In the genomic region with DNA sequence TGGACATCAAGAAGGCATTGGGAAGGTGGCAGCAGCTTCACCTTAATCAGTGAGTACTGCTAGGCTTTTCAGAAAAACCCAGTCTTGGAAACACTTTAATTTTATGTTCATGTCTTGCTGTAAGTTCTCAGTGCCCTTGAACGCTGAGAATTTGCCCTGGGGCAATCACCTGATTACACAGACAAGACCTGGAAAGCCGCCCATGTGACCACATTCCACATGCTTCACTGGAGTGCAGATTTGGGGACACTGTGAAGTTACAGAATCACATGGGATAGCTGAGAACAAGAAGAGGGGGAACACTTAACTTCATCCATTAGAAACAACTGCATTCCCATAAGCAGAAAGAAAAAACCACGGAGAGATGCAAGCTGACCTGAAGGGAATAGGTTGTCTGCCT, we compare ENCODE assay signal across 10 mouse cellular contexts.
DNase-seq lines count a peak whose midpoint lies in the region; ATAC-seq and TF ChIP-seq lines count a peak whose summit lies in the region.
"Had no signal": no experiment of that assay in that cellular context is flagged by ENCODE, and none has a peak within 500 bp of the region (broad histone marks: within the 10 kb centered on the region; RNA-seq: fewer than 3 reads in every experiment).

No protein-coding gene starts in this region.

- TF ChIP-seq CTCF in brain, embryonic 14.5 days (IDR thresholded peaks at IDR 0.05; ENCODE audit: borderline replicate concordance, extremely low read depth, insufficient read depth, insufficient read length), result no peak

- peak overlapping the region; percentile 25 to 35; a peak in 3 of 4 replicates for H3K27ac ChIP-seq in heart, embryonic 14.5 days (replicated peaks in 1 of 2; ENCODE audit: control insufficient read depth in 1 of 2, insufficient read depth in 1 of 2, low read depth in 2 of 2, low read length in 2 of 2)
- no peak overlapping the region for H3K27ac ChIP-seq in heart, embryonic 11.5 days (ENCODE audit: low read depth, low read length)

- intact Hi-C loops in heart, postnatal 14 days (cut with DNase I), result no loop called here
- intact Hi-C loops in gastrocnemius, postnatal 14 days (cut with DNase I; ENCODE audit: low total_unique reads), result no loop called here

- DNase-seq in brain, embryonic 14.5 days (ENCODE audit: low read depth), result peak; percentile 13
- peak; percentile 14 to 52 for DNase-seq in heart, postnatal 14 days
- peak; percentile 93 to 94 for DNase-seq in kidney, postnatal 25 days
- no peak for DNase-seq in gastrocnemius, postnatal 14 days

- H3K36me3 ChIP-seq in heart, embryonic 14.5 days (ENCODE audit: control insufficient read depth, insufficient read depth, low read length), result peaks cover 15% of the 10 kb centered on the region
- no peaks in the 10 kb centered on the region for H3K36me3 ChIP-seq in heart, embryonic 11.5 days (ENCODE audit: control insufficient read depth, insufficient read depth, low read length)

- no peak for ATAC-seq in heart, embryonic 14.5 days (ENCODE audit: insufficient number of reproducible peaks, insufficient read depth, low FRiP score, low read depth)
- no peak for ATAC-seq in heart, embryonic 11.5 days (replicated peaks; ENCODE audit: insufficient number of reproducible peaks, low FRiP score, low TSS enrichment)
- ATAC-seq in CD4-positive, CD25-positive, alpha-beta regulatory T cell, adult 4 months, result no peak
- no peak for ATAC-seq in granulocyte monocyte progenitor cell, adult 5-6 weeks (replicated peaks; ENCODE audit: poor library complexity, severe bottlenecking)
- ATAC-seq: intestine, postnatal 0 days had no signal

- H3K4me3 ChIP-seq in heart, embryonic 14.5 days (ENCODE audit: control insufficient read depth in 1 of 2, insufficient read depth in 1 of 2, low read depth in 1 of 2, low read length in 2 of 2), result no peak overlapping the region
- H3K4me3 ChIP-seq in heart, embryonic 11.5 days (ENCODE audit: low read depth, low read length), result no peak overlapping the region
- H3K4me3 ChIP-seq: myocyte had no signal

- no peak for TF ChIP-seq POLR2A in brain, embryonic 14.5 days (IDR thresholded peaks at IDR 0.05; ENCODE audit: borderline replicate concordance, extremely low read depth, insufficient read depth, insufficient read length, poor library complexity, severe bottlenecking)

- no peaks in the 10 kb centered on the region for H3K9me3 ChIP-seq in heart, embryonic 14.5 days (ENCODE audit: control insufficient read depth, low read length)
- no peaks in the 10 kb centered on the region for H3K9me3 ChIP-seq in heart, embryonic 11.5 days (replicated peaks; ENCODE audit: control insufficient read depth, low read length)

- WGBS in heart, embryonic 14.5 days, result 44% methylated on average over 3 of the region's 3 CpGs
- 60% methylated on average over 3 of the region's 3 CpGs for WGBS in heart, embryonic 11.5 days (ENCODE audit: insufficient replicate concordance)

- no peak overlapping the region for H3K4me2 ChIP-seq in heart, embryonic 14.5 days (ENCODE audit: low read length)
- no peak overlapping the region for H3K4me2 ChIP-seq in heart, embryonic 11.5 days

- H3K27me3 ChIP-seq in heart, embryonic 14.5 days (ENCODE audit: control insufficient read depth, insufficient read depth, low read length), result no peaks in the 10 kb centered on the region
- no peaks in the 10 kb centered on the region for H3K27me3 ChIP-seq in heart, embryonic 11.5 days (ENCODE audit: control insufficient read depth, insufficient read depth, low read length)

- H3K9ac ChIP-seq in heart, embryonic 14.5 days (ENCODE audit: low read length), result no peak overlapping the region
- no peak overlapping the region for H3K9ac ChIP-seq in heart, embryonic 11.5 days (ENCODE audit: low read depth, low read length)

- H3K4me1 ChIP-seq in heart, embryonic 14.5 days (ENCODE audit: control insufficient read depth in 2 of 2, insufficient read depth in 2 of 2, low read length in 2 of 2), result peaks cover 2 to 18% of the 10 kb centered on the region in 2 experiments
- H3K4me1 ChIP-seq in heart, embryonic 11.5 days (ENCODE audit: control insufficient read depth, insufficient read depth, low read length), result peaks cover 6% of the 10 kb centered on the region; the same call in 1 of the 2 replicates
